Mouse (Mus musculus) CH12.LX (cell line): ENCODE data around the gene Samd14. TPM values are rescaled to one million over a fixed set of nuclear protein-coding genes. Genes with fewer than 3 reads are reported as not detected.
A peak's percentile ranks its signal among the peaks of the same experiment; 100 is the strongest.

Experiments
- DNase-seq: peaks from one replicate; pipeline ENCODE4 v3.0.0-alpha.2; 2013; ENCODE audit errors: extremely low read depth
- H3K27ac ChIP-seq: 2 replicates; pipeline ENCODE4 v1.5.1; 2012; ENCODE audit warnings: low read depth, mild to moderate bottlenecking, control low read depth, moderate library complexity; ENCODE audit not compliant: insufficient read depth
- H3K27me3 ChIP-seq: replicated peaks from 2 replicates; pipeline ENCODE3; 2012; ENCODE audit warnings: inconsistent platforms
- H3K36me3 ChIP-seq, 2 experiments: replicated peaks in 1 of 2; 2 replicates each; pipeline versions ENCODE3 to v1.6.1; 2012; ENCODE audit warnings: inconsistent platforms in 1 of 2, low read length in 1 of 2, mild to moderate bottlenecking in 1 of 2, mixed read lengths in 1 of 2, moderate library complexity in 1 of 2; ENCODE audit not compliant: control insufficient read depth in 1 of 2, insufficient read depth in 1 of 2
- H3K4me1 ChIP-seq, 2 experiments: 2 replicates each; pipeline ENCODE4 v1.6.1; 2012; ENCODE audit warnings: inconsistent platforms in 1 of 2, moderate library complexity in 1 of 2; ENCODE audit not compliant: insufficient read depth in 2 of 2, control insufficient read depth in 1 of 2
- H3K4me2 ChIP-seq: 2 replicates; pipeline ENCODE4 v1.6.1; 2012; ENCODE audit warnings: low read depth, mild to moderate bottlenecking, control low read depth; ENCODE audit not compliant: poor library complexity, insufficient read depth, severe bottlenecking
- H3K4me3 ChIP-seq, 3 experiments: fragments of 150-350 bp in 1 of 3; sonication (generic) in 1 of 3; replicated peaks in 1 of 3; 2 replicates each; pipeline versions ENCODE3 to v1.5.1; 2011 to 2012; ENCODE audit warnings: low read depth in 2 of 3, low read length in 2 of 3, mild to moderate bottlenecking in 2 of 3, moderate library complexity in 2 of 3, control low read depth in 1 of 3, improper control_type of control experiment in 1 of 3, inconsistent platforms in 1 of 3, mixed read lengths in 1 of 3; ENCODE audit not compliant: poor library complexity in 1 of 3
- H3K79me2 ChIP-seq: replicated peaks from 2 replicates; pipeline ENCODE4 v1.6.1; 2012; ENCODE audit warnings: mild to moderate bottlenecking, moderate library complexity; ENCODE audit not compliant: control insufficient read depth, poor library complexity, insufficient read depth, severe bottlenecking; ENCODE audit errors: extremely low read depth
- H3K9ac ChIP-seq: 2 replicates; pipeline ENCODE4 v1.6.1; 2012; ENCODE audit warnings: low read depth, mild to moderate bottlenecking, control low read depth, moderate library complexity; ENCODE audit not compliant: insufficient read depth
- H3K9me3 ChIP-seq: replicated peaks from 2 replicates; pipeline ENCODE3; 2012; ENCODE audit warnings: low read length, inconsistent platforms, mixed read lengths
- CHD1 ChIP-seq: IDR thresholded peaks from 2 replicates; pipeline ENCODE4 v1.6.1; 2012; ENCODE audit warnings: low read depth, low read length, improper control_type of control experiment, inconsistent platforms
- CTCF ChIP-seq, 2 experiments: IDR thresholded peaks in 1 of 2; conservative IDR thresholded peaks in 1 of 2; 2 replicates each; pipeline ENCODE4 v1.5.1; 2011 to 2012; ENCODE audit warnings: low read depth in 2 of 2, low read length in 2 of 2, improper control_type of control experiment in 1 of 2, inconsistent platforms in 1 of 2, mild to moderate bottlenecking in 1 of 2, moderate library complexity in 1 of 2
- E2F4 ChIP-seq: IDR thresholded peaks from 2 replicates; pipeline ENCODE4 v1.6.1; 2011; ENCODE audit warnings: low read depth, low read length, improper control_type of control experiment; ENCODE audit not compliant: insufficient replicate concordance
- ELF1 ChIP-seq: IDR thresholded peaks from 2 replicates; pipeline ENCODE4 v1.6.1; 2014; ENCODE audit warnings: low read depth, mild to moderate bottlenecking, inconsistent platforms, low read length, improper control_type of control experiment
- GABPA ChIP-seq: IDR thresholded peaks from 2 replicates; pipeline ENCODE4 v1.6.1; 2012; ENCODE audit warnings: low read depth, low read length, improper control_type of control experiment, inconsistent platforms; ENCODE audit not compliant: insufficient replicate concordance
- HCFC1 ChIP-seq: IDR thresholded peaks from 2 replicates; pipeline ENCODE4 v1.6.1; 2012; ENCODE audit warnings: low read depth, mild to moderate bottlenecking, inconsistent platforms, low read length, improper control_type of control experiment
- IRF4 ChIP-seq: IDR thresholded peaks from 2 replicates; pipeline ENCODE4 v1.6.1; 2014; ENCODE audit warnings: low read depth, mild to moderate bottlenecking, inconsistent platforms, low read length, improper control_type of control experiment
- JUN ChIP-seq: IDR thresholded peaks from 2 replicates; pipeline ENCODE4 v1.6.1; 2011; ENCODE audit warnings: low read depth, mild to moderate bottlenecking, low read length, improper control_type of control experiment, moderate library complexity; ENCODE audit not compliant: insufficient read depth
- KAT2A ChIP-seq: IDR thresholded peaks from 2 replicates; pipeline ENCODE4 v1.6.1; 2012; ENCODE audit warnings: low read length, improper control_type of control experiment, inconsistent platforms; ENCODE audit not compliant: insufficient replicate concordance
- MAFK ChIP-seq: IDR thresholded peaks from 2 replicates; pipeline ENCODE4 v1.6.1; 2011; ENCODE audit warnings: low read length, improper control_type of control experiment; ENCODE audit not compliant: insufficient replicate concordance
- MAX ChIP-seq: IDR thresholded peaks from 2 replicates; pipeline ENCODE4 v1.6.1; 2011; ENCODE audit warnings: low read length, improper control_type of control experiment
- MAZ ChIP-seq: IDR thresholded peaks from 2 replicates; pipeline ENCODE4 v1.6.1; 2012; ENCODE audit warnings: low read depth, mild to moderate bottlenecking, inconsistent platforms, low read length, improper control_type of control experiment, moderate library complexity
- NELFE ChIP-seq: IDR thresholded peaks from 2 replicates; pipeline ENCODE4 v1.6.1; 2011; ENCODE audit warnings: low read depth, low read length, improper control_type of control experiment
- NRF1 ChIP-seq: IDR thresholded peaks from 2 replicates; pipeline ENCODE4 v1.6.1; 2014; ENCODE audit warnings: low read depth, mild to moderate bottlenecking, inconsistent platforms, low read length, improper control_type of control experiment, moderate library complexity
- PAX5 ChIP-seq: IDR thresholded peaks from 2 replicates; pipeline ENCODE4 v1.6.1; 2012; ENCODE audit warnings: low read length, inconsistent platforms, mixed read lengths
- POLR2AphosphoS2 ChIP-seq: IDR thresholded peaks from 2 replicates; pipeline ENCODE4 v1.6.1; 2011; ENCODE audit warnings: low read depth, low read length, improper control_type of control experiment
- RAD21 ChIP-seq: IDR thresholded peaks from 2 replicates; pipeline ENCODE4 v1.6.1; 2011; ENCODE audit warnings: low read depth, mild to moderate bottlenecking, low read length, improper control_type of control experiment, moderate library complexity
- RCOR1 ChIP-seq: conservative IDR thresholded peaks from 2 replicates; pipeline ENCODE4 v1.6.1; 2012; ENCODE audit warnings: low read depth, mild to moderate bottlenecking, inconsistent platforms, low read length, improper control_type of control experiment
- SMC3 ChIP-seq: IDR thresholded peaks from 2 replicates; pipeline ENCODE4 v1.6.1; 2011; ENCODE audit warnings: low read depth, low read length, improper control_type of control experiment
- TBP ChIP-seq: conservative IDR thresholded peaks from 2 replicates; pipeline ENCODE4 v1.6.1; 2011; ENCODE audit warnings: low read depth, low read length, improper control_type of control experiment
- TCF12 ChIP-seq: IDR thresholded peaks from 2 replicates; pipeline ENCODE4 v1.6.1; 2014; ENCODE audit warnings: low read depth, mild to moderate bottlenecking, inconsistent platforms, low read length, improper control_type of control experiment
- UBTF ChIP-seq: IDR thresholded peaks from 2 replicates; pipeline ENCODE4 v1.6.1; 2012; ENCODE audit warnings: low read depth, mild to moderate bottlenecking, inconsistent platforms, low read length, improper control_type of control experiment, moderate library complexity
- USF2 ChIP-seq: conservative IDR thresholded peaks from 2 replicates; pipeline ENCODE4 v1.6.1; 2011; ENCODE audit warnings: low read depth, low read length, improper control_type of control experiment
- ZKSCAN1 ChIP-seq: IDR thresholded peaks from 2 replicates; pipeline ENCODE4 v1.6.1; 2012; ENCODE audit warnings: low read depth, inconsistent platforms, low read length, improper control_type of control experiment, borderline replicate concordance
- ZMIZ1 ChIP-seq: IDR thresholded peaks from 2 replicates; pipeline ENCODE4 v1.6.1; 2012; ENCODE audit warnings: low read depth, mild to moderate bottlenecking, inconsistent platforms, low read length, improper control_type of control experiment
- dilution Hi-C: fragments of 300-500 bp; cut with MboI; formaldehyde crosslinking; loops from 2 replicates; pipeline ENCODE4 v1.14.3; 2020; ENCODE audit warnings: low sequenced_read_pairs; ENCODE audit not compliant: extremely low pct_unique_long_range_greater_than_20kb, extremely low pct_ligation_motif_present
- in situ Hi-C: fragments of 300-500 bp; cut with MboI; formaldehyde crosslinking; loops from 3 replicates; pipeline ENCODE4 v1.14.3; 2019; ENCODE audit warnings: low sequenced_read_pairs, low pct_ligation_motif_present, low pct_unique_long_range_greater_than_20kb, mixed read lengths
- polyA plus RNA-seq: library from polyadenylated mRNA; unstranded; fragments of >175 nt; gene quantifications from 2 replicates; pipeline ENCODE4 v1.2.1, GENCODE M21; 2012; ENCODE audit warnings: low read depth; ENCODE audit not compliant: insufficient read length
- total RNA-seq, 2 experiments: library from RNA; depleted of rRNA; stranded (reverse); fragments of 300-350 nt in 1 of 2; fragments of >200 nt in 1 of 2; gene quantifications; 2 replicates each; pipeline ENCODE4 v1.2.3; 2012 to 2014

Gene Samd14
- total and polyA plus RNA-seq, 3 experiments, result 0.17 TPM; not detected in 2

DNA sequence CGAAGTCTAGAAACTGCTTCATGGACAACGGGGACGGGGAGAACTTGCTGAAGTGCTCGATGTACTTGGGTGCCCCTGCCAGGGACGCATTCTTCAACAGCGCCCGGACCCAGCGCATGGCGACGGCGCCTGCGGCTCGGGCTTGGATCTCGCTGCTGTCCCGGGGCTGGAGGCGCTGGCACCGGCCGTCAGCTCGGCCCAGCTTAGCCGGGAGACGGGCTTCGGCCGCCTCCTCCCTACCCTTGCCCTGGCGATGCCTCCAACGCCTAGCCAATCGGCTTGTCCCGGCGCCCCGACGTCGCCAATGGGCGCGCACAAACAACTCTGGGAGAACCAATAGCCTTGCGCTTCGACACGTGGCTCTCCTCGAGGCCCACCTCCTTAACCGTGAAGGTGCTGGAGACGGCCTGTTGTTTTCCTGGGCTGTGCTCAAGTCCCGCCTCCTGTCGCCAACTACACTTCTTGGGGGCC is 31.5 kb downstream of the Samd14 start, which contains the start of gene Pdk2:
Gene Pdk2 (minus strand): TSS at position 216 of the 471 bp plus-strand sequence.
- TF ChIP-seq HCFC1 (no peak), JUN (no peak), NRF1 (no peak), USF2 (no peak), RCOR1 (no peak), UBTF (no peak), TBP (no peak), ZMIZ1 (no peak), MAFK (no peak), MAX (no peak), MAZ (no peak), PAX5 (no peak), KAT2A (no peak), ELF1 (no peak), E2F4 (no peak), GABPA (no peak), NELFE (no peak), CTCF (conservative IDR thresholded peaks at IDR 0.05 in 1 of 2, IDR thresholded peaks at IDR 0.05 in 1 of 2; ENCODE audit: low read depth in 2 of 2, low read length in 2 of 2) (no peak), IRF4 (no peak), POLR2AphosphoS2 (no peak)
- no peak within 1 kb of the TSS for H3K4me3 ChIP-seq
- H3K36me3 ChIP-seq, result peaks cover 18 to 24% of the 10 kb centered on the region in 2 experiments
- in situ Hi-C loops (loop anchor here (5.0 to 10.0 kb wide), 2 partner anchors 66 to 194 kb away; no protein-coding TSS in a partner anchor), dilution Hi-C loops (no loop called here)
- H3K4me2 ChIP-seq, result no peak within 1 kb of the TSS
- no peaks in the 10 kb centered on the region for H3K79me2 ChIP-seq
- no peaks in the 10 kb centered on the region for H3K9me3 ChIP-seq
- H3K4me1 ChIP-seq, result peaks cover 0 to 10% of the 10 kb centered on the region in 2 experiments; a peak in 2 of 4 replicates
- DNase-seq, result no peak
- H3K27ac ChIP-seq, result no peak within 1 kb of the TSS
- no peak within 1 kb of the TSS for H3K9ac ChIP-seq
- H3K27me3 ChIP-seq, result peaks cover 56% of the 10 kb centered on the region

DNA sequence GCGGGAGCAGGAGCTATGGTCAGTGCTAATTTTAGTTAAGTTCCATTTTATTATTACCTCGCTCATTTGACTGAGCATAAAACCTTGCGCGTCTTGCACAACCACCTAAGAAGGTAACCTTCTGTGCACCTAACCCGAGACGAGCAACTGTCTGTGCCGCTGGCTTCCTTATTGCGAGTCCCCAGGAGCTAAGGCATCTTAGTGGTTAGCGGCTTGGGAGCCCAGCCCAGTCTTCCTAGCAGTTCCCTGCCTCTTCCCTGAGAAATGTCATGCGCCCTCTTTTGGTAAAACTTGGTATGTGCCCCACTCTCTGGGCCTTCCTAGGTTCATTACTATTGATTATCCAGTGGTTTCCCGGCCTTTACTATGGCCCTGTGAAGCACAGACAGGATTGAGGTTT is 32.4 kb downstream of the Samd14 start:
- no peak overlapping the region for H3K27ac ChIP-seq
- DNase-seq, result peak; percentile 31
- no peak overlapping the region for H3K4me2 ChIP-seq

More for the DNA sequence above, 32.4 kb downstream of the Samd14 start:
- TF ChIP-seq ZKSCAN1 (no peak), PAX5 (no peak), CTCF (conservative IDR thresholded peaks at IDR 0.05 in 1 of 2, IDR thresholded peaks at IDR 0.05 in 1 of 2; ENCODE audit: low read depth in 2 of 2, low read length in 2 of 2) (peak; percentile 71 to 75), RAD21 (peak; percentile 55), NELFE (no peak), MAZ (no peak), TCF12 (no peak), JUN (no peak), UBTF (no peak), SMC3 (peak; percentile 59), CHD1 (no peak)
- no peak overlapping the region for H3K9ac ChIP-seq
- peaks cover 47% of the 10 kb centered on the region for H3K27me3 ChIP-seq
- H3K36me3 ChIP-seq, result peaks cover 24 to 32% of the 10 kb centered on the region in 2 experiments
- H3K9me3 ChIP-seq, result no peaks in the 10 kb centered on the region
- no peaks in the 10 kb centered on the region for H3K79me2 ChIP-seq
- no peak overlapping the region for H3K4me3 ChIP-seq
- dilution Hi-C loops (no loop called here), in situ Hi-C loops (loop anchor here (5.0 to 10.0 kb wide), 2 partner anchors 65 to 193 kb away; no protein-coding TSS in a partner anchor)
- peaks cover 0 to 10% of the 10 kb centered on the region in 2 experiments; a peak in 2 of 4 replicates for H3K4me1 ChIP-seq
